Mouse (Mus musculus): ENCODE measurements around the gene Iffo1. TPM values are rescaled to one million over a fixed set of nuclear protein-coding genes. Genes with fewer than 3 reads are reported as not detected.

Iffo1 gene
- polyA plus RNA-seq, 1 experiment from 2014 or later: 8.8 TPM

DNA sequence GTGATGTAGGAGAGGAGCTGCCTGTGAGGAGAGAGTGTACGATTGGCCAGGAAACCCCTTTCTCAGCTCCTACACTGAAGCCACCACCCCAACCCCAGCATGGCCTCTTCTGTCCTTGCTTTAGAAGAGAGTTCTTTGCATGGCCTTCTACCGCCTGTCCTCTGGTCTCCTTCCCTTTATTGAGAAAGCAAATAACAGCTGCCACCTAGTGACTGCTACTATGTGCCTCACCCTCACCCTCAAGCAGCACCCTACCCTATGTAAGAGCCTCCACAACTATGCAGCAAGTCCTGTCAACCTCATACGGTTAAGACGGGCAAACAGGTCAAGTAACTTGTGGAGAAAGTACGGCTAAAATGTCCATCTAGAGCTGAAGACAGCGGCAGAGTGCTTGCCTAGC lies 25.2 kb downstream of the Iffo1 start:
- Histone ChIP-seq H3K27me3 (ENCODE audit: control insufficient read depth, insufficient read depth, low read length) (no peaks in the 10 kb centered on the region), H3K27ac (ENCODE audit: low read length) (no peak overlapping the region), H3K9ac (ENCODE audit: low read length) (no peak overlapping the region; the same call in 1 of the 2 replicates), H3K4me2 (ENCODE audit: low read depth, low read length) (no peak overlapping the region), H3K4me3 (replicated peaks; ENCODE audit: low read length) (no peak overlapping the region), H3K9me3 (replicated peaks; ENCODE audit: control insufficient read depth, low read length) (no peaks in the 10 kb centered on the region), H3K4me1 (ENCODE audit: control insufficient read depth, insufficient read depth, low read length) (peaks cover 15% of the 10 kb centered on the region), H3K36me3 (ENCODE audit: control insufficient read depth, insufficient read depth, low read length) (peaks cover 20% of the 10 kb centered on the region)
- no peak for ATAC-seq (ENCODE audit: insufficient read depth, low FRiP score)
- 76% methylated on average over 6 of the region's 6 CpGs for WGBS

GRCm38 (mm10) chr6:125172474-125172873 lies 27.4 kb downstream of the Iffo1 start:
- WGBS: 47% methylated on average over 2 of the region's 2 CpGs
- no peak for ATAC-seq (ENCODE audit: insufficient read depth, low FRiP score)
- H3K27ac ChIP-seq (ENCODE audit: low read length): no peak overlapping the region
- peaks cover 3% of the 10 kb centered on the region; the same call in 1 of the 2 replicates for H3K4me1 ChIP-seq (ENCODE audit: control insufficient read depth, insufficient read depth, low read length)
- peaks cover 30% of the 10 kb centered on the region for H3K36me3 ChIP-seq (ENCODE audit: control insufficient read depth, insufficient read depth, low read length)
- H3K9me3 ChIP-seq (replicated peaks; ENCODE audit: control insufficient read depth, low read length): no peaks in the 10 kb centered on the region
- H3K27me3 ChIP-seq (ENCODE audit: control insufficient read depth, insufficient read depth, low read length): no peaks in the 10 kb centered on the region
- H3K4me2 ChIP-seq (ENCODE audit: low read depth, low read length): no peak overlapping the region
- no peak overlapping the region for H3K9ac ChIP-seq (ENCODE audit: low read length)
- H3K4me3 ChIP-seq (replicated peaks; ENCODE audit: low read length): no peak overlapping the region

DNA sequence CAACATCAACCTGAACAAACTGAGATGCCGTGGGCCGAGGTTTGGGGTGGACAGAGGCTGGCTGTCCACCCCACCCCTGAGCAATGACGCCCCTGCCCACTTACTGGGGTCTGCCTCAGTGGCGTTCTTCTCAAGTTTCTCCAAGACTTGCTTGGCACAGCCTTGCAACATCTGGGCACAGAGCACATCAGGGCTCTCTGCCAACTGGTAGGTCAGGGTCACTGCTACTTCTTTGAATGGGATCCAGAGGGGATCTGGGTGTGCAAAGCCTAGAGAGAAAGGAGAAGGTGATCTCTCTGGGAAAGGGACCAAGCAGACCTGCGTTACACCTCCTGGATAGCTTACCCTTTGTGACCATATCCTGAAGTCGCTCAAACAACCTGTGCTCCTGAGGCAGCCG lies 28.2 kb downstream of the Iffo1 start:
- Histone ChIP-seq H3K36me3 (ENCODE audit: control insufficient read depth, insufficient read depth, low read length) (peaks cover 34% of the 10 kb centered on the region), H3K4me3 (replicated peaks; ENCODE audit: low read length) (no peak overlapping the region), H3K9ac (ENCODE audit: low read length) (no peak overlapping the region), H3K27me3 (ENCODE audit: control insufficient read depth, insufficient read depth, low read length) (no peaks in the 10 kb centered on the region), H3K27ac (ENCODE audit: low read length) (no peak overlapping the region), H3K9me3 (replicated peaks; ENCODE audit: control insufficient read depth, low read length) (no peaks in the 10 kb centered on the region), H3K4me1 (ENCODE audit: control insufficient read depth, insufficient read depth, low read length) (no peaks in the 10 kb centered on the region), H3K4me2 (ENCODE audit: low read depth, low read length) (no peak overlapping the region)
- ATAC-seq (ENCODE audit: insufficient read depth, low FRiP score): no peak
- WGBS: 92% methylated on average over 7 of the region's 7 CpGs

- no peak for ATAC-seq (ENCODE audit: insufficient read depth, low FRiP score)
These were observed 30.4 kb downstream of the Iffo1 start for GRCm38 (mm10) chr6:125175469-125175868.

GRCm38 (mm10) chr6:125179601-125180000 lies 34.6 kb downstream of the Iffo1 start:
- H3K9ac ChIP-seq (ENCODE audit: low read length): no peak overlapping the region
- no peak for ATAC-seq (ENCODE audit: insufficient read depth, low FRiP score)
- no peaks in the 10 kb centered on the region for H3K9me3 ChIP-seq (replicated peaks; ENCODE audit: control insufficient read depth, low read length)
- no peak overlapping the region for H3K4me3 ChIP-seq (replicated peaks; ENCODE audit: low read length)
- no peaks in the 10 kb centered on the region for H3K4me1 ChIP-seq (ENCODE audit: control insufficient read depth, insufficient read depth, low read length)
- H3K27me3 ChIP-seq (ENCODE audit: control insufficient read depth, insufficient read depth, low read length): no peaks in the 10 kb centered on the region
- peaks cover 53% of the 10 kb centered on the region for H3K36me3 ChIP-seq (ENCODE audit: control insufficient read depth, insufficient read depth, low read length)
- no peak overlapping the region for H3K27ac ChIP-seq (ENCODE audit: low read length)
- H3K4me2 ChIP-seq (ENCODE audit: low read depth, low read length): no peak overlapping the region
- 93% methylated on average over 7 of the region's 7 CpGs for WGBS

More at GRCm38 (mm10) chr6:125175469-125175868, 30.4 kb downstream of the Iffo1 start:
- H3K27me3 ChIP-seq (ENCODE audit: control insufficient read depth, insufficient read depth, low read length): no peaks in the 10 kb centered on the region
- 87% methylated on average over 5 of the region's 5 CpGs for WGBS
- no peaks in the 10 kb centered on the region for H3K4me1 ChIP-seq (ENCODE audit: control insufficient read depth, insufficient read depth, low read length)
- no peak overlapping the region for H3K9ac ChIP-seq (ENCODE audit: low read length)
- H3K9me3 ChIP-seq (replicated peaks; ENCODE audit: control insufficient read depth, low read length): no peaks in the 10 kb centered on the region
- H3K27ac ChIP-seq (ENCODE audit: low read length): no peak overlapping the region
- H3K36me3 ChIP-seq (ENCODE audit: control insufficient read depth, insufficient read depth, low read length): peaks cover 47% of the 10 kb centered on the region
- H3K4me2 ChIP-seq (ENCODE audit: low read depth, low read length): no peak overlapping the region
- H3K4me3 ChIP-seq (replicated peaks; ENCODE audit: low read length): no peak overlapping the region

DNA sequence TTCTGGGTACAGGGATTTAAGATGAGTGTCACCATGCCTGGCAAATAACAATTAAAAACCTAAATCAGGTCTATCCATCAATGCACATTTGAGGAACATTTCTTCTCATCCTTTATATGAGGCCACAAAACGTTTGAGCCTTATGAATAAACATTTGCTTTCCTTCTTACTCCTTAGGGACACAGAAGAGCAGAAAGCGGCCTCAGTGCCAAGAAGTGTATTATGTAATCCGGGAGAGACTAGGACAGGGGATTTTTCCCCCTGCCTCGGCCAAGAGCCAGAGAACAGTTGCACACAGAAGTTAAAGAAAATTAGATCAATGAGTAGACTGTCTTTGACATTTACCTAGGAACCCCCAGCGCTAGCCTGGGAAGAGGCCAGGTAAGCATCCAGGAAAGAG lies 37.1 kb downstream of the Iffo1 start:
- no peaks in the 10 kb centered on the region for H3K27me3 ChIP-seq (ENCODE audit: control insufficient read depth, insufficient read depth, low read length)
- no peaks in the 10 kb centered on the region for H3K4me1 ChIP-seq (ENCODE audit: control insufficient read depth, insufficient read depth, low read length)
- no peak for ATAC-seq (ENCODE audit: insufficient read depth, low FRiP score)
- H3K27ac ChIP-seq (ENCODE audit: low read length): no peak overlapping the region
- no peak overlapping the region for H3K4me2 ChIP-seq (ENCODE audit: low read depth, low read length)
- no peaks in the 10 kb centered on the region for H3K9me3 ChIP-seq (replicated peaks; ENCODE audit: control insufficient read depth, low read length)
- no peak overlapping the region for H3K4me3 ChIP-seq (replicated peaks; ENCODE audit: low read length)
- H3K9ac ChIP-seq (ENCODE audit: low read length): no peak overlapping the region
- WGBS: 82% methylated on average over 5 of the region's 5 CpGs
- peaks cover 65% of the 10 kb centered on the region for H3K36me3 ChIP-seq (ENCODE audit: control insufficient read depth, insufficient read depth, low read length)

DNA sequence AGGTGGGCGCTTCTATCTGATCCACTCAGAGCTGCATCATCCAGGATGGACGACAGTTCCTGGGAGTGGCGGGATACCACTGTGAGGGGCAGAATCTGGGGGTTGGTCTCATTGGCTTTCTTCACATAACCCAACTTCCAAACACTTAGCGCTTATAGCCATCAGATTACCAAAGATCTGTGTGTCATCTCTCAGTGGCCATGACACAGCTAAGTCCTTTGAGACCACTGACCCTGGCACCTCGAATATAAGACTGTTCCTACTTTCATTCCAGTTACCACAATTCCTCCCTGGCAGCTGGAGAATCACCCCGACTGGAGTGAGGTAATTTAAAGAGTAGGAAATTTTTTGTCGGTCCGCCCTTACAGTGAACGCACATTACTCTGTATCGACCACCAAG lies 41.2 kb downstream of the Iffo1 start:
- ATAC-seq (ENCODE audit: insufficient read depth, low FRiP score): no peak
- Histone ChIP-seq H3K4me2 (ENCODE audit: low read depth, low read length) (no peak overlapping the region), H3K9me3 (replicated peaks; ENCODE audit: control insufficient read depth, low read length) (no peaks in the 10 kb centered on the region), H3K9ac (ENCODE audit: low read length) (no peak overlapping the region), H3K27ac (ENCODE audit: low read length) (no peak overlapping the region), H3K27me3 (ENCODE audit: control insufficient read depth, insufficient read depth, low read length) (no peaks in the 10 kb centered on the region), H3K4me1 (ENCODE audit: control insufficient read depth, insufficient read depth, low read length) (0 out of 2 replicates have a peak, but pooled peaks cover 5% of the 10 kb centered on the region), H3K4me3 (replicated peaks; ENCODE audit: low read length) (no peak overlapping the region), H3K36me3 (ENCODE audit: control insufficient read depth, insufficient read depth, low read length) (peaks cover 35% of the 10 kb centered on the region)
- WGBS: 92% methylated on average over 10 of the region's 10 CpGs

DNA sequence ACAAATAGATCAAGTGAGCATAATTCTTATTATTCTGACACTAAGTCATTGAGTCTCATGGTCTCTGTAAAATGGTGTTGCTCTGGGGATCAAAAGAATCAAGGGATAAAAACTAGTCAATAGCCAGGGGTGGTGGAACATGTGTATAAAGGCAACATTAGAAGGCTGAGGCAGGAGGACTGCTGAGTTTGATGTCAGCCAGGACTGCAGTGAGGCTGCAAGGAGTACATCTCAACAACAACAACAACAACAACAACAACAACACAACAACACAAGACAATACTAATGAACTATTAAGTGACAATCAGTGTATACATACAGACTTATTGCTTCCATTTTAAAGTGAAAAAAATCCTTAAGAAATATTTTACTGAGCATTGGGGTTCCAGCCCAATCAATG lies 45.8 kb downstream of the Iffo1 start:
- Histone ChIP-seq H3K36me3 (ENCODE audit: control insufficient read depth, insufficient read depth, low read length) (peaks cover 19% of the 10 kb centered on the region), H3K9ac (ENCODE audit: low read length) (peak overlapping the region; percentile 84), H3K4me3 (replicated peaks; ENCODE audit: low read length) (peak overlapping the region; percentile 91), H3K4me1 (ENCODE audit: control insufficient read depth, insufficient read depth, low read length) (peaks cover 15% of the 10 kb centered on the region), H3K27ac (ENCODE audit: low read length) (peak overlapping the region; percentile 86), H3K27me3 (ENCODE audit: control insufficient read depth, insufficient read depth, low read length) (no peaks in the 10 kb centered on the region), H3K4me2 (ENCODE audit: low read depth, low read length) (peak overlapping the region; percentile 63), H3K9me3 (replicated peaks; ENCODE audit: control insufficient read depth, low read length) (no peaks in the 10 kb centered on the region)
- ATAC-seq (ENCODE audit: insufficient read depth, low FRiP score): no peak

GRCm38 (mm10) chr6:125191332-125192015 lies 46.4 kb downstream of the Iffo1 start, which contains the start of the genes Ncapd2 and Mrpl51:
Gene Ncapd2, minus strand, starts transcription at chr6:125191701.
Gene Mrpl51, plus strand, starts transcription at chr6:125191801.
- Histone ChIP-seq H3K4me1 (ENCODE audit: control insufficient read depth, insufficient read depth, low read length) (peaks cover 15% of the 10 kb centered on the region), H3K4me2 (ENCODE audit: low read depth, low read length) (peak within 1 kb of the TSS; percentile 74), H3K27ac (ENCODE audit: low read length) (peak within 1 kb of the TSS; percentile 100), H3K36me3 (ENCODE audit: control insufficient read depth, insufficient read depth, low read length) (peaks cover 14% of the 10 kb centered on the region; the same call in 1 of the 2 replicates), H3K27me3 (ENCODE audit: control insufficient read depth, insufficient read depth, low read length) (no peaks in the 10 kb centered on the region), H3K9ac (ENCODE audit: low read length) (peak within 1 kb of the TSS; percentile 89), H3K9me3 (replicated peaks; ENCODE audit: control insufficient read depth, low read length) (no peaks in the 10 kb centered on the region), H3K4me3 (replicated peaks; ENCODE audit: low read length) (peak within 1 kb of the TSS; percentile 91)
- WGBS: under 1% methylated on average over 54 of the region's 54 CpGs
- peak; percentile 97 for ATAC-seq (ENCODE audit: insufficient read depth, low FRiP score)

All from stomach, embryonic 16.5 days (tissue).